ENCODE assay signal across 29 mouse cellular contexts in the genomic region with DNA sequence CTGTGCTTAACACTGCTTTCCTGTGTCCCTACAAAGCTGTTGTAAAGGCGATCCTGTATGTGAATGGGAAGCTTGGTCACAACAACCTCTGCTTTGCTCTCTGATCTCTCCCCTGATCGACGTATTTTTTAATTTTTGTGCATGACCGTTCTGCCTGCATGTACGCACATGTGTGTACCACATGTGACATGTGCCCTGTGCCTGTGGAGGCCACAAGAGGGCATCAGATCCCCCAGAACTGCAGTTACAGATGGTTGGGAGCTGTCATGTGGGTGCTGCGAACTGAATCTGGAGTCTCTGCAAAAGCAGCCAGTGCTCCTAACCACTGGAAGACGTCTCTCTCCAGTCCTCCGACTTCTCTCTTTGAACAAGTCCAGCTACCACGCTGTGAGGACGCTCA. TPM values are rescaled to one million over a fixed set of nuclear protein-coding genes. Genes with fewer than 3 reads are reported as not detected.
DNase-seq lines count a peak whose midpoint lies in the region; ATAC-seq and TF ChIP-seq lines count a peak whose summit lies in the region.
"Had no signal": no experiment of that assay in that cellular context is flagged by ENCODE, and none has a peak within 500 bp of the region (broad histone marks: within the 10 kb centered on the region; RNA-seq: fewer than 3 reads in every experiment).

No protein-coding gene starts in this region.

- TF ChIP-seq CTCF in layer of hippocampus, adult 2 months (conservative IDR thresholded peaks at IDR 0.05), result peak; percentile 37
- TF ChIP-seq CTCF in lung, postnatal 0 days (IDR thresholded peaks at IDR 0.05), result 0 out of 2 replicates have a peak, but pooled peaks have one; percentile 12

- H3K4me1 ChIP-seq in lung, postnatal 0 days (ENCODE audit: insufficient read depth, low read depth, low read length), result no peaks in the 10 kb centered on the region
- no peaks in the 10 kb centered on the region for H3K4me1 ChIP-seq in hindbrain, embryonic 12.5 days
- H3K4me1 ChIP-seq: midbrain, embryonic 15.5 days had no signal

- H3K27me3 ChIP-seq in lung, postnatal 0 days (replicated peaks; ENCODE audit: insufficient read depth, low read length), result no peaks in the 10 kb centered on the region
- no peaks in the 10 kb centered on the region for H3K27me3 ChIP-seq in hindbrain, embryonic 12.5 days
- H3K27me3 ChIP-seq: heart, embryonic 15.5 days; hindbrain, embryonic 15.5 days; kidney, embryonic 15.5 days; liver, embryonic 13.5 days; midbrain, embryonic 15.5 days; neural tube, embryonic 13.5 days had no signal

- ATAC-seq in lung, postnatal 0 days, result no peak
- no peak for ATAC-seq in hindbrain, embryonic 12.5 days (ENCODE audit: low FRiP score)
- ATAC-seq: forebrain, postnatal 0 days; midbrain, embryonic 15.5 days had no signal

- no peak overlapping the region for H3K27ac ChIP-seq in layer of hippocampus, adult 2 months
- no peak overlapping the region for H3K27ac ChIP-seq in lung, postnatal 0 days (ENCODE audit: low read length)
- no peak overlapping the region for H3K27ac ChIP-seq in hindbrain, embryonic 12.5 days
- H3K27ac ChIP-seq: heart, embryonic 15.5 days; hindbrain, embryonic 15.5 days; kidney, embryonic 15.5 days; limb, embryonic 10.5 days; liver, embryonic 13.5 days; midbrain, embryonic 15.5 days; neural tube, embryonic 13.5 days had no signal

- no peak for TF ChIP-seq EP300 in lung, postnatal 0 days (IDR thresholded peaks at IDR 0.05)

- no peak overlapping the region for H3K9ac ChIP-seq in lung, postnatal 0 days (replicated peaks; ENCODE audit: low read depth)
- no peak overlapping the region for H3K9ac ChIP-seq in hindbrain, embryonic 12.5 days
- H3K9ac ChIP-seq: forebrain, postnatal 0 days; heart, embryonic 15.5 days; hindbrain, embryonic 15.5 days; kidney, embryonic 15.5 days; liver, embryonic 13.5 days; midbrain, embryonic 15.5 days; neural tube, embryonic 13.5 days had no signal

- H3K4me3 ChIP-seq in layer of hippocampus, adult 2 months, result no peak overlapping the region
- no peak overlapping the region for H3K4me3 ChIP-seq in lung, postnatal 0 days (ENCODE audit: low read depth, low read length)
- H3K4me3 ChIP-seq in hindbrain, embryonic 12.5 days, result no peak overlapping the region
- H3K4me3 ChIP-seq: heart, embryonic 15.5 days; hindbrain, embryonic 15.5 days; kidney, embryonic 15.5 days; limb, embryonic 10.5 days; liver, embryonic 13.5 days; midbrain, embryonic 15.5 days; myocyte; neural tube, embryonic 13.5 days had no signal

- DNase-seq in layer of hippocampus, adult 2 months (ENCODE audit: low spot score in 2 of 2), result no peak
- no peak for DNase-seq in layer of hippocampus, postnatal 25 days (ENCODE audit: extremely low spot score in 1 of 2, low spot score in 1 of 2)
- DNase-seq in lung, postnatal 0 days (ENCODE audit: low spot score), result no peak
- DNase-seq in lung, postnatal 14 days, result no peak
- peak; percentile 30 for DNase-seq in ZHBTc4 (ENCODE audit: low read depth, low spot score)
- no peak for DNase-seq in adrenal gland, adult 8-10 months
- DNase-seq: adrenal gland, adult 2 months; cerebellum, adult 18-20 months; forebrain, postnatal 0 days; gastrocnemius, postnatal 25 days; heart, postnatal 36 days; liver, embryonic 13.5 days; lung, postnatal 10 days; retina, postnatal 1 day; thymus, postnatal 25 days had no signal

- peaks cover 21% of the 10 kb centered on the region for H3K36me3 ChIP-seq in lung, postnatal 0 days (ENCODE audit: insufficient read depth, low read length)
- H3K36me3 ChIP-seq in hindbrain, embryonic 12.5 days, result peaks cover 87% of the 10 kb centered on the region

- H3K9me3 ChIP-seq in lung, postnatal 0 days (ENCODE audit: low read length), result no peaks in the 10 kb centered on the region
- H3K9me3 ChIP-seq in hindbrain, embryonic 12.5 days (replicated peaks), result no peaks in the 10 kb centered on the region
- H3K9me3 ChIP-seq: heart, embryonic 15.5 days; hindbrain, embryonic 15.5 days; kidney, embryonic 15.5 days; limb, embryonic 10.5 days; liver, embryonic 13.5 days; midbrain, embryonic 15.5 days; neural tube, embryonic 13.5 days had no signal

- no peak overlapping the region for H3K4me2 ChIP-seq in lung, postnatal 0 days (replicated peaks; ENCODE audit: low read depth, low read length)
- no peak overlapping the region for H3K4me2 ChIP-seq in hindbrain, embryonic 12.5 days (replicated peaks)
- H3K4me2 ChIP-seq: heart, embryonic 15.5 days; hindbrain, embryonic 15.5 days; kidney, embryonic 15.5 days; liver, embryonic 13.5 days; midbrain, embryonic 15.5 days; neural tube, embryonic 13.5 days had no signal

- WGBS in lung, postnatal 0 days, result 96% methylated on average over 10 of the region's 10 CpGs
- WGBS in hindbrain, embryonic 12.5 days, result 95% methylated on average over 10 of the region's 10 CpGs

RNA-seq across cellular contexts. Expression of a gene that starts 7.8 kb away (rescaled TPM):
- total RNA-seq in layer of hippocampus, adult 2 months (2021), result 100 to 1,000 TPM; 773 TPM
- 100 to 1,000 TPM; 725 to 726 TPM for total RNA-seq in layer of hippocampus, postnatal 25 days (2021)
- 122 and 123 TPM in 2 replicates for polyA plus RNA-seq in lung, postnatal 0 days (2015; fragmentation: Nextera tagmentation; extraction: Ambion mirVana)
- total RNA-seq in adrenal gland, adult 8-10 months (2022), result 100 to 1,000 TPM; 226 to 338 (median 277) TPM
- polyA plus RNA-seq in hindbrain, embryonic 12.5 days (2016; fragmentation: Nextera tagmentation; extraction: Ambion mirVana), result 239 and 241 TPM in 2 replicates

RNA-seq across cellular contexts. Expression of a gene that starts 25.9 kb away (rescaled TPM):
- total RNA-seq in layer of hippocampus, adult 2 months (2021), result 10 to 100 TPM; 24.5 to 26.8 TPM
- total RNA-seq in layer of hippocampus, postnatal 25 days (2021), result 10 to 100 TPM; 23.9 to 24.0 TPM
- 34.0 and 37.9 TPM in 2 replicates for polyA plus RNA-seq in lung, postnatal 0 days (2015; fragmentation: Nextera tagmentation; extraction: Ambion mirVana)
- total RNA-seq in adrenal gland, adult 8-10 months (2022), result 10 to 100 TPM; 25.7 to 30.3 (median 27.0) TPM
- 63.4 and 68.1 TPM in 2 replicates for polyA plus RNA-seq in hindbrain, embryonic 12.5 days (2016; fragmentation: Nextera tagmentation; extraction: Ambion mirVana)

RNA-seq across cellular contexts. Expression of a gene that starts 28.5 kb away (rescaled TPM):
- not detected for total RNA-seq in layer of hippocampus, adult 2 months (2021)
- total RNA-seq in layer of hippocampus, postnatal 25 days (2021), result not detected
- not detected in 2 replicates for polyA plus RNA-seq in lung, postnatal 0 days (2015; fragmentation: Nextera tagmentation; extraction: Ambion mirVana)
- not detected for total RNA-seq in adrenal gland, adult 8-10 months (2022)
- not detected in 2 replicates for polyA plus RNA-seq in hindbrain, embryonic 12.5 days (2016; fragmentation: Nextera tagmentation; extraction: Ambion mirVana)
- total RNA-seq: adrenal gland, adult 2 months; forebrain, postnatal 0 days; gastrocnemius, postnatal 25 days; heart, adult 8-10 months; heart, postnatal 36 days; layer of hippocampus, postnatal 10 days; megakaryocyte-erythroid progenitor cell, adult 5-6 weeks had no signal
- polyA plus RNA-seq: adrenal gland, adult 2 months; embryonic facial prominence, embryonic 11.5 days; forebrain, postnatal 0 days; hindbrain, embryonic 15.5 days; intestine, embryonic 14.5 days; kidney, embryonic 15.5 days; large intestine, adult 2 months; limb, embryonic 10.5 days; liver, embryonic 13.5 days; midbrain, embryonic 15.5 days; neural tube, embryonic 13.5 days had no signal

RNA-seq across cellular contexts. Expression of a gene that starts 52.9 kb away (rescaled TPM):
- total RNA-seq in layer of hippocampus, adult 2 months (2021), result 10 to 100 TPM; 85.7 to 92.9 TPM
- total RNA-seq in layer of hippocampus, postnatal 25 days (2021), result 10 to 100 TPM; 86.2 to 90.5 TPM
- polyA plus RNA-seq in lung, postnatal 0 days (2015; fragmentation: Nextera tagmentation; extraction: Ambion mirVana), result 82.8 and 91.2 TPM in 2 replicates
- total RNA-seq in adrenal gland, adult 8-10 months (2022), result 10 to 100 TPM; 64.3 to 77.2 (median 72.4) TPM
- 220 and 226 TPM in 2 replicates for polyA plus RNA-seq in hindbrain, embryonic 12.5 days (2016; fragmentation: Nextera tagmentation; extraction: Ambion mirVana)
